Mouse (Mus musculus) limb, embryonic 14.5 days (tissue): ENCODE data around the gene Olfr1255. TPM values are rescaled to one million over a fixed set of nuclear protein-coding genes. Genes with fewer than 3 reads are reported as not detected.

ENCODE experiments used
- ATAC-seq: fragments of 200-750 bp; cut with Nextera tagmentation; 2 replicates; pipeline ENCODE4 v1.8.0; 2017; ENCODE audit warnings: low read depth, moderate number of reproducible peaks, moderate TSS enrichment; ENCODE audit not compliant: low FRiP score
- DNase-seq: peaks from one replicate; pipeline ENCODE4 v3.0.0-alpha.2; 2015; ENCODE audit warnings: low spot score
- H3K27ac ChIP-seq: fragments of 300-500 bp; sonication (generic); replicated peaks from 2 replicates; pipeline ENCODE4 v1.5.1; 2014; ENCODE audit warnings: low read depth, mild to moderate bottlenecking, low read length, moderate library complexity, mixed read lengths
- H3K27me3 ChIP-seq: fragments of 300-500 bp; sonication (generic); 2 replicates; pipeline ENCODE4 v1.6.1; 2014; ENCODE audit warnings: low read length, mixed read lengths; ENCODE audit not compliant: control insufficient read depth, insufficient read depth
- H3K36me3 ChIP-seq: fragments of 300-500 bp; sonication (generic); 2 replicates; pipeline ENCODE4 v1.6.1; 2014; ENCODE audit warnings: mild to moderate bottlenecking, low read length, moderate library complexity, mixed read lengths; ENCODE audit not compliant: control insufficient read depth, insufficient read depth
- H3K4me1 ChIP-seq: fragments of 300-500 bp; sonication (generic); 2 replicates; pipeline ENCODE4 v1.6.1; 2014; ENCODE audit warnings: antibody characterized with exemption, low read length, mixed read lengths; ENCODE audit not compliant: control insufficient read depth, insufficient read depth
- H3K4me2 ChIP-seq: fragments of 300-500 bp; sonication (generic); replicated peaks from 2 replicates; pipeline ENCODE4 v1.6.1; 2014; ENCODE audit warnings: low read depth, mild to moderate bottlenecking, low read length, moderate library complexity; ENCODE audit not compliant: severe bottlenecking
- H3K4me3 ChIP-seq: fragments of 300-500 bp; sonication (generic); replicated peaks from 2 replicates; pipeline ENCODE4 v1.5.1; 2014; ENCODE audit warnings: low read length
- H3K9ac ChIP-seq: fragments of 300-500 bp; sonication (generic); 2 replicates; pipeline ENCODE4 v1.6.1; 2014; ENCODE audit warnings: mild to moderate bottlenecking, low read depth, low read length, moderate library complexity; ENCODE audit not compliant: severe bottlenecking
- H3K9me3 ChIP-seq: fragments of 300-500 bp; sonication (generic); 2 replicates; pipeline ENCODE4 v1.6.1; 2016; ENCODE audit warnings: low read length; ENCODE audit not compliant: control insufficient read depth
- POLR2A ChIP-seq: fragments of 200-500 bp; IDR thresholded peaks from 2 replicates; pipeline ENCODE4 v1.8.0; 2012; ENCODE audit warnings: inconsistent platforms, mild to moderate bottlenecking, moderate library complexity, borderline replicate concordance; ENCODE audit not compliant: insufficient read depth, insufficient read length; ENCODE audit errors: extremely low read depth
- WGBS: fragments of 180-500 bp; shearing (Covaris S2); extraction: QIAGEN DNeasy Blood & Tissue Kit; methylation state at CpG from one replicate; pipeline ENCODE4 v1.1.7; 2014; 5-methylcytosine and 5-hydroxymethylcytosine counted together
- polyA plus RNA-seq, 2 experiments: library from polyadenylated mRNA; depleted of rRNA in 1 of 2; stranded (reverse) in 1 of 2; unstranded in 1 of 2; fragments of >200 nt; fragmentation: Nextera tagmentation in 1 of 2; extraction: Ambion mirVana in 1 of 2; gene quantifications; 2 replicates each; pipeline versions ENCODE4 v1.2.1 to v1.2.3; 2012 to 2014

Gene Olfr1255
- not detected in 2 replicates for polyA plus RNA-seq (2012; rRNA removed)
- polyA plus RNA-seq (2014; fragmentation: Nextera tagmentation; extraction: Ambion mirVana): not detected in 2 replicates

DNA sequence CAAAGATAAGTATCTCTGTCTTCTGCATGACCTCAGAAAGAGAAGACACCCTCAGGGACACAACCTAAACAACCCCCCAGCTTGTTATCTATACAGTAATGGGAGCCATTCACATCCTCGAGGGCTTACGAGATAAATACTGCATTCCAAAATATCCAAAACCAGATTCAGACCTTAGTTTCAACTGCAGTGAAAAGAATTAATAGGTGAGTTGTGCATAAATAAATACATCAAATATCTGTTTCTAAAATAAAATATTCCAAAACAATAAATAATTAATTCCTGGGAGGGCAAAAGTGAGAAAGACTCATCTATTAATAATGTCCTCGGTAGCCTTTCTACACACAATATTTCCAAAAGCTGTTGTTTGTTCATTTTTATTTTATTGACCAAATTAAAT is at the start of gene Olfr1255:
Gene Olfr1255 (plus strand): TSS at position 301 of the 400 bp plus-strand sequence.
- Histone ChIP-seq H3K4me1 (no peaks in the 10 kb centered on the region), H3K9me3 (no peaks in the 10 kb centered on the region), H3K27ac (no peak within 1 kb of the TSS), H3K27me3 (no peaks in the 10 kb centered on the region), H3K36me3 (no peaks in the 10 kb centered on the region), H3K4me2 (no peak within 1 kb of the TSS), H3K9ac (no peak within 1 kb of the TSS), H3K4me3 (no peak within 1 kb of the TSS)
- DNase-seq: no peak
- WGBS: 88% methylated on average over 3 of the region's 3 CpGs
- no peak for TF ChIP-seq POLR2A
- no peak for ATAC-seq

DNA sequence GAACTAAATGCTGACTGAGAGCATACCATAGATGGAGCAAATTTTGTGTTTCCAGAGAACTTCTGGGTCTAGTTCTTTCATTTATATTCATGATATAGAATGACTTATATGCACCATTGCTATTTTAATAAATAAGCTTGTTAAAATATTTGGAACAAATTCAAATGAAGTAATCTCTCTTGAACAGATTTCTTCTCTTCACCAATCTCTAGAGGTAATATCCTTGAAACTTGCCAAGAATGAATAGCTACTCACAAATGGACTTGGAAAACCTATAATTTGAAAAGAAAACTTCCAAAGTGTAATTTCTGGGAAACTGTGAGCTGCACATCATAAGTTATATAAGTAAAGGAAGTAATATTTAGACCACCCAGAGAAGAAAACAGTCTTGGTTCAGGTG is 18.3 kb upstream of the Olfr1255 start, which contains the start of gene Olfr1254:
Gene Olfr1254 (minus strand): TSS at position 101 of the 400 bp plus-strand sequence.
- Histone ChIP-seq H3K36me3 (no peaks in the 10 kb centered on the region), H3K9ac (no peak within 1 kb of the TSS), H3K4me3 (no peak within 1 kb of the TSS), H3K4me2 (no peak within 1 kb of the TSS), H3K27ac (no peak within 1 kb of the TSS), H3K27me3 (no peaks in the 10 kb centered on the region), H3K4me1 (no peaks in the 10 kb centered on the region), H3K9me3 (no peaks in the 10 kb centered on the region)
- DNase-seq: no peak
- no peak for TF ChIP-seq POLR2A
- ATAC-seq: no peak

DNA sequence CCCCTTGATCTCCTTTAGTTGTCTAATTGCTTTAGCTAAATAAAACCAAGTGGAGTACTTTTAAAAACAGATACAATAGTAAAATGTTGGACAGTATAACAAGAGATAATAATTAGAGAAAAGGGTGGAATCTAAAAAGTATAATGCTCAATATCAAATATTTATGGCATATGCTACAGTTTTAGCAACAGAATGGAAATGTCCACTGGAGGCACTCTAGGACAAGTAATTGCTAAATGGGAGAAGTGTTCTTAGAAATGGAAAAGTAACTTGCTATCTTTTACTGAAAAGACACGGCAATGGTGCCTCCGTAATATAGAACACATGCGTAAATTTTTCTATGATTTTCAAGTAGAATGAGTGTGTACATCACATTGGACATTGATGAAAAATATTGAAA is 12.3 kb upstream of the Olfr1255 start:
- ATAC-seq (no peak), DNase-seq (no peak)
- no peak overlapping the region for H3K4me2 ChIP-seq
- 82% methylated on average over 3 of the region's 3 CpGs for WGBS
- no peak overlapping the region for H3K4me3 ChIP-seq
- no peaks in the 10 kb centered on the region for H3K27me3 ChIP-seq
- no peaks in the 10 kb centered on the region for H3K4me1 ChIP-seq
- no peak overlapping the region for H3K9ac ChIP-seq
- no peak for TF ChIP-seq POLR2A
- H3K27ac ChIP-seq: no peak overlapping the region
- H3K36me3 ChIP-seq: no peaks in the 10 kb centered on the region
- no peaks in the 10 kb centered on the region for H3K9me3 ChIP-seq

DNA sequence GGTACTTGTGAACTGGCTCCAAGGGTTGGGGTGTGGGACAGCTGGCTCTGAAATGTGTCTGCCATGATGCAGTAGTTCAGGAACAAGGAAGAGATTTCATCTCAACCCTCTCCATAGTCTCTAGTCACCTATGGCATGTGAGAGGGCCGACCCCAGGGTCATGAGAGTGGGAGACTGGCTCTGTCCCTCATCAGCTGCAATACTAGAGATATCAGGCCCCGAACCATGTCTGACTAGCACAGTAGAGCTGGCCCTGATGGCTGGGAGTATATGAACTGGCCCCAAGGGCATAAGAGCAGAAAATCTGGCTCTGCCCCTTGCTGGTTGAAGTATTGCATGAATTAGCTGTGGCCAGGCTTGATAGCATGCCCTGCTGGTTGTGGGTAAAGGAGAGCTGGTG is 1.1 kb upstream of the Olfr1255 start:
- H3K4me1 ChIP-seq: no peaks in the 10 kb centered on the region
- 90% methylated on average over 2 of the region's 2 CpGs for WGBS
- no peak overlapping the region for H3K9ac ChIP-seq
- H3K4me2 ChIP-seq: no peak overlapping the region
- DNase-seq (no peak), ATAC-seq (no peak)
- H3K4me3 ChIP-seq: no peak overlapping the region
- no peak overlapping the region for H3K27ac ChIP-seq
- H3K9me3 ChIP-seq: no peaks in the 10 kb centered on the region
- TF ChIP-seq POLR2A: no peak
- H3K36me3 ChIP-seq: no peaks in the 10 kb centered on the region
- no peaks in the 10 kb centered on the region for H3K27me3 ChIP-seq

DNA sequence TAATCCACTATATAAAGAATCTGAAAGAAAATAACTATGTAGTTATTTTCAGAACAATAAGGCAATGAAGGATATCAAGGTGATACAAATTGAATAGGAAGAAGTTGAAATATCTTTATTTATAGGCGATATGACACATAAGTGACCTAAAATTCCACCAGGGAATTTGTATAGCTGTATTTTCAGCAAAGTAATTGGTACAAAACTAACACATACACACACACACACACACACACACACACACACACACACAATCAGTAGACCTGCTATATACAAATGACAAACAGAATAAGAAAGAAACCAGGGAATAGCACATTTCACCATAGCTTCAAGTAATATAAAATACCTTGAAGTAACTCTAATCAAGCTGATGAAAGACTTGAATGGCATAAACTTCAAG is 8.4 kb downstream of the Olfr1255 start:
- Histone ChIP-seq H3K4me1 (no peaks in the 10 kb centered on the region), H3K4me3 (no peak overlapping the region), H3K4me2 (no peak overlapping the region), H3K36me3 (no peaks in the 10 kb centered on the region), H3K27me3 (no peaks in the 10 kb centered on the region), H3K27ac (no peak overlapping the region), H3K9me3 (no peaks in the 10 kb centered on the region), H3K9ac (no peak overlapping the region)
- DNase-seq (no peak), ATAC-seq (no peak)
- no peak for TF ChIP-seq POLR2A
- 86% methylated on average over 1 of the region's 1 CpGs for WGBS

DNA sequence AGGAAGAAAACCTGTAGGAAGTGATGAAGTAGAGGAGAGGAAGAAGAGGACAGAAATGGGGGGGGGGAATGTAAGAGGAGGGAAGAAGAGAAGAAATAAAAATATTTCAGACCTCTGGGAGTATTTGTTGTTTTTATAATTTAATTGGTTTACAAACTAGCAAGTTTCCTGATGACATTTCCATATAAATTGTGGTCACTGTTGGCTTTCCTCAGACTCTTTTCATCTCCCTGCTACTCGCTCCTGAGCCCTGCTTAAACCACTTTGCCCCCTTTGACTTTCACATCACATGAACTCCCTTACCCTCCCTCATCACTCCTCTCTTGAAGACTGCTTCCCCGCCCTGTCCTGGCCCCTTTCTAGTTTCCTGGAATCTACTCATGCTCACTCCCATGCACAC is 29.6 kb downstream of the Olfr1255 start, which contains the start of gene Olfr1256:
Gene Olfr1256 (minus strand): TSS at position 101 of the 400 bp plus-strand sequence.
- Histone ChIP-seq H3K4me1 (no peaks in the 10 kb centered on the region), H3K36me3 (no peaks in the 10 kb centered on the region), H3K27ac (no peak within 1 kb of the TSS), H3K4me3 (no peak within 1 kb of the TSS), H3K9me3 (no peaks in the 10 kb centered on the region), H3K27me3 (no peaks in the 10 kb centered on the region), H3K9ac (no peak within 1 kb of the TSS), H3K4me2 (no peak within 1 kb of the TSS)
- no peak for TF ChIP-seq POLR2A
- DNase-seq (no peak), ATAC-seq (no peak)
- WGBS: 42% methylated on average over 2 of the region's 2 CpGs
